Mouse (Mus musculus) kidney, adult 2 months (tissue): ENCODE measurements around the gene Fhl2.

Experiments used
- CTCF ChIP-seq: fragments of 200-500 bp; conservative IDR thresholded peaks from 2 replicates; pipeline ENCODE4 v1.5.1; 2011; ENCODE audit warnings: low read depth, mild to moderate bottlenecking, control low read depth, low read length, moderate library complexity, mixed read lengths; ENCODE audit not compliant: insufficient read depth, insufficient read length
- POLR2A ChIP-seq: fragments of 200-500 bp; IDR thresholded peaks from one replicate; pipeline ENCODE4 v1.6.1; 2011; ENCODE audit warnings: low read depth, low read length, control low read depth

- no peak for TF ChIP-seq CTCF
- TF ChIP-seq POLR2A: no peak
Observed at GRCm38 (mm10) chr1:43154491-43154890, 42.3 kb downstream of the Fhl2 start.
